Mouse (Mus musculus) mesoderm, embryonic 11.5 days (tissue): ENCODE measurements around the gene Sept9.

Experiments
- DNase-seq: peaks from one replicate; pipeline ENCODE4 v3.0.0-alpha.2; 2012; ENCODE audit warnings: low read depth, low spot score

Sept9 gene

DNA sequence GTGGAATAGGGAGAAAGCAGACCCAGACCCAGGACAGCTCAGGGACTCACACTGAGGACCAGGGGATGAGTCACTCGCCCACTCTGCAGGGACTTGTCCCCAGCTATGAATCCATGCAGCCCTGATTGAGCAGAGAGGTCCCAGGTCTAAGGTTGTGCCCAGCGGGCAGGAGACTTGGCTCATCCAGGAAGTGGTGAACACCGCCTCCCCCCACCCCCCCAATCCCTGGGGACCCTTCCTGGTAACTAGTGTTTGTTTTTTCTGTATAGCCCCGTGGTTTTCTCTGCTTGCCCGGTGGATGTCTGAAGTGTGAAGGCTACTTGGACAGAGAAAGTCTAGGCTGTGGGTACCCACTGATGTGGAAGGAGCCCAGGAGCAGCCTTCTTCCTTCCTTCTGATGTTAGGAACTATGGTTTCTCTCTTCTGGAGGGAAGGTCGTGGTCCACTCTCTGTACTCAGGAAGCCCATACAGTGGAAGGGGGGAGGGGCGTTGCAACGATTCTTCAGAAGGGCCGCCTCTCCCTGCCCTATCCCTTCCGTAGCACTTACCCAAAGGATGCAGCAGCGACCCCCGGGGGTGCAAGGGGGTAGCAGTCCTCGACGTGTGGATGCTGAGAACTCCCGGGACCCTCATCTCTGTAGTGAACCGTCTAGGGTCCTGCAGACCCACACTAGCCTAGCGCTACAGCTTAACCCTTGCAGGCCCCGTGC is 66.0 kb downstream of the Sept9 start:
- peak; percentile 83 for DNase-seq

DNA sequence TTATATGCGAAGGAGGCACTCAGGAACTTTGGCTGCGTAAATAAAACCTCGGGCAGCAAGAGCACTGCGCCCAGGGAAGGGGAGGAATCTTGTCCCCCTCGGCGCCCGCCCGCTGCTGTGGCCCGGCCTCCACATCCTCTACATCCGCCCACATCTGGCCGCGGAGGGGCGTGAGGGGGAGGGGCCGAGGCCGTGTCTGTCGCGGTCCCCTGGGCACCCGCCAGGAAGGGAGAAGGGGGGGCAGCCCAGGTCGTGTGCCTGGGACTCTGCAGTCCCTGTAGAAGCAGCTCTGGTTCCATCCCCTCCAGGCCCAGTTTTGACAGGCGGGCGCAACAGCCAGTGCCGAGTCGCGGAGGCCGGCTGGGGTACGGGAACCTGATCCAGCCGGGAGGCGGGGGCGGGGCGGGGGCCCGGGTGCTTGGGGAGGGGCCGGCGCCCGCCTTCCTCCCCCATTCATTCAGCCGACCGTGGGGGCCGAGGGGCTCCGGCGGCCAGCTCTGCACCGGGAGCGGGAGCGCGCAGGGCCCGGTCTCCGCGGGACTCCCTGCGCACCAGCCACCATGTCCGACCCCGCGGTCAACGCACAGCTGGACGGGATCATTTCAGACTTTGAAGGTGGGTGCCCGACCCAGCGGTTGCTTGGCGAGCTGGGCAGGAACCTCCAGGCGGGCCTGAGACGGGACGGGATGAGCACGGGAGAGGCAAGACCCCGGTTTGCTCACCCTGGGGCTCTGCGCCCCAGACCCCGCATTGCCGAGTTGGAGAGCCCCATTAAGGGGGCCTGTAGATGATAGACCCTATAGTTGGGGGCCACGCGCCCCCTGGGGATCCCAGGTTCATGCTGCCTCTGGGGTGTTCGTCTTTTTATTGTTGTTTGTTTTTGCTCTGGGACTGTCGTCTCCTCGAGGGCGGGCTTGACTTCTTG is 66.8 kb downstream of the Sept9 start:
- peak; percentile 89 for DNase-seq

DNA sequence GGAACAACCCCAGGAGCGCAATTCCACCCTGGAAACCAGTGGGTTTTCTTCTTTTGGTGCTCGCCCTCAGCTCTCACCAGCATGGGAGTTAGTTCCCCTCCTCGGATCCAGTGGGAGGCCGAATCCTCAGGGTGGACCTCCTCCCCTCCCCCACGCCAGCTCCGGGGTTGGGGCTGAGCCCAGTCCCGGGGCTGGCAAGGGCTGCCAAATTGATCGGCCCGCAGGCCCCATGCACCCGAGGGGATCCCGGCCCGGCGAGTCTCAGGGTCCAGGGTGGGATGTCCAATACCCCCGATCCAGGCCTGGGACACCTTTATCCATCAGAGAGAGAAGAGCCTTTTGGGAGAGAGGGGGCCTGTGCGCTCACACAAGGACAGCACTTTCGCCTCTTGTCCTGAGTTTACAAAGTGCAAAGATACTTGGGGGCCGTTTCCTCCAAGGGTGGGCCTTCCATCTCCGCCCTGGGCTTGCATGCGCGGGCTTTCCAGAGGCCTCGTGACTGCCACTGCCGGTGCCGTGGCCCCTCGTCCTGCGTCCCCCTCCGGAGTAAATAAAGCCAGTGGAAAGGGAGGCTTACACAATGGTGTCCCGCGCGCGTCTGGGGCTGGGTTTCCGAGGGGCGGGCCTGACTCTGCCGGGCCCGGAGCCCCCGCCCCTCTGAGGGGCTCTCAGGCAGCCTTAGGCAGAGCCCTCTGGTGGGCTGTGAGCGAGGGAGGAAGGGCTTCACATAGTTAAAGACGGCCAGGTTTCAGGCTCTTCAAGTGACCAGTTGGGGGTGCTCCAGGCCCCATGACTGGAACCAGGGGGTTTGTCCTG is 67.7 kb downstream of the Sept9 start:
- DNase-seq = peak; percentile 88

DNA sequence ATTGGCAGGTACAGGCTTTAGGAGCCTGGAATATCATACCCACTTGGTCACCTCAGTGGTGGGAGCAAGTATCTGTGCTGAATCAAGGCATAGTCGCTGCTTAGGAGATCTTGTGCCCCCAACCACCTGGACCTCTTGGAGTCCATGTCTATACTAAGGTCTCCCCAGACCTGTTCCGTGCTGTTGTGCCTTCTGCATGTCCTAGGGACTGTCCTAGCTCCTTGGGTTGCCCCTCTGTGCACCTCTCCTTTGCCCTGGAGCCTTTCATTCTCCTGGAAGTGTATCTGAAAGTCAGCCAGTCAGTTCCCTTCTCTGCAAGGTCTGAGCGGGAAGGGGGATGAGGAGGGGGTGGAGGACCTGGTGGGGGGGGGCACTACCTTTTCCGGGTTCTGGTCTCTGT is 68.4 kb downstream of the Sept9 start:
- no peak for DNase-seq

DNA sequence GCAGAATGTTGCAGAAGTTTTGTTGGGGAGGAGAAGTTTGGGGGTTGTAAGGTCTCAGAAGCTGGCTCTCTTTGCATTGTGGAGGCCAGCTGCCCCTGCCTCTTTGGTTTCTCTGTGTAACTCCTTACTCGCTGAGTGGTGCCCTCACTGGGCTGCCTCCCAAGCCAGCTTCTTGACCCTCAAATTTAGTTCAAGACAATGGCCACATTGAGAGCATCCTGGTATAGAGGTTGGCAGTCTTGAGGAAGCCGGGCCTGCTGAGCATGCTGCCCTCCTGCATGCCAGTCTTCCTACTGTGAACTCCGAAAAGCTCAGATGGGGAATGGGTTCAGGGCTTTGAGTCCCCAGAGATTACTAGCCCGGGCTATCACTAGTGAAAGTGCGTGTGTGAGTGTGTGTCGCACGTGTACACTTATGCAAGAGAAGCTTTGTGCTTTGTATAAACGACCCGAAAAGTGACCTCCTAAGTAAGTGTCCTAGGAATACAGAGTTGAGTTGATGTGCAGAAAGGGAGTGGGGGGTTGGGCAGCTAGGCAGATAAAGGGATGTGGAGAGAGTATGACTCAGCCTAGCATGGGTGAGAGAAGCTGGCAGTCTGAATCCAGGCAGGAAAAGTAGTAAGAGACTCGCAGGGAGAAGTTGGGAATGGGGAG is 69.0 kb downstream of the Sept9 start:
- DNase-seq = no peak

DNA sequence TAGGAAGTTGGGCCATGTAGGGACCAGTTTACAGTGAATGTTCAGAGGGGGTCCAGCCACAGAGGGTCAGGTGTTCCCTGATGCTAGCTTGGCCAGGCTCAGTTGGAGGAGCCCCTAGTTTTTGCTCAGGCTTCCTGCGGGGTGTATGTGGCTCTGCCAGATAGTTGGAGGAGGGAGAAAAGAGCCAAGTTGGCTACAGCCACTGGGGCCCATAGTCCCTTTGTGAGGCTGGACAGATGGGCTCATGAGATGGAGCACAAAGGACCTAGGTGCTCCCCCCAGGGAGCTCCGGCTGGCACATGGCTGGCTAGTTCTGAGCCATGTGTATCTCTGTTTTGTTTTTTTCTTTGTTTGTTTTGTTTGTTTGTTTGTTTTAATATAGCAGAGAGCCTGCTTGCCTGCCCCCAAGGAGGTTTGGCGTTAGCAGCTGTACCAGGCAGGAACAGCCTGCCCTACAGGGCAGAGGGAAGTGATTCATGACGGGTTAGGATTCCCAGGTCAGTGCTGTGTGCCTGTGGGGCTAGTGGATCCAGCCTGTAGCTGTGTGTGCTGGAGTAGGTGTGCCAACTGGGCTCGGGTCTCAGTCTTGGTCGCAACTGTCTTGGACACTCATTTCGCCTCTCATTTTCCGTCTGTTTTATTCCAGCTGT is 69.7 kb downstream of the Sept9 start:
- DNase-seq = no peak

DNA sequence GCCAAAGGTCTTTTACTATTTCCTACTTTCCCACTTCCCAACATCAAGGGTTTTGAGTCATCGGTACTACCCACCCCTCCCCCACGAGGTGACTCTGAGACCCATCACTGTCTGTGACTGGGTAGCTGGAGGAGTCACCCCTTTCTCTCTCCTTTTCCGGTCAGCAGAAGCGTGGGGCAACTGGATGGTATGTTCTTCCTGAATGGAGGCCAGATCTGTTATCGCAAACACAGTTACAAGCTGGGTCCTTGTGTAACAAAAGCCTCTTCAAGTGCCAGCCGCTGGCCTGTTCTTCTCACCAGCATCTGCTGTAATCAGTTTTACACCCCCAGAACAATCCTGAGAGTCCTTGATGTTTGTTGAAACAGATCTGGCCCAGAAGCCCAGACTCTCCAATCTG is 70.5 kb downstream of the Sept9 start:
- no peak for DNase-seq

DNA sequence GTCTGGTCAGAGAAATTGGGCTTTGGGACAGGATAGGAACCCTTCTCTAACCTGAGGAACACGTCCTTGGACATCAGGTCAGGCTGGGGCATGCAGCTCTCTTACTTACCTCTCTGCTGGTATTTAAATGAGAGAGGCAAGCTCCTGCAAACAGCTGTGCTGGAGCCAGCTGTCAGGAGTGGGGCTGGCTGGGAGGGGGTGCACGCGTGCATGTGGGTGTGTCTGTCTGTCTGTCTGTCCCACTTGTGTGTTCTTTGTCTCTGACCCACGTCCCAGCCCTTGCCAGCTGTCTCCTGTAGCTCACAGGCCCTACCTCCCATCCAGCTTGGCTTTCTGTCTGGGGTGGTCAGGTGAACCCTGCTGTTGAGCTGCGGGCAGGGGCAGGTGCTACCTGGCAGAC is 75.5 kb downstream of the Sept9 start:
- no peak for DNase-seq

DNA sequence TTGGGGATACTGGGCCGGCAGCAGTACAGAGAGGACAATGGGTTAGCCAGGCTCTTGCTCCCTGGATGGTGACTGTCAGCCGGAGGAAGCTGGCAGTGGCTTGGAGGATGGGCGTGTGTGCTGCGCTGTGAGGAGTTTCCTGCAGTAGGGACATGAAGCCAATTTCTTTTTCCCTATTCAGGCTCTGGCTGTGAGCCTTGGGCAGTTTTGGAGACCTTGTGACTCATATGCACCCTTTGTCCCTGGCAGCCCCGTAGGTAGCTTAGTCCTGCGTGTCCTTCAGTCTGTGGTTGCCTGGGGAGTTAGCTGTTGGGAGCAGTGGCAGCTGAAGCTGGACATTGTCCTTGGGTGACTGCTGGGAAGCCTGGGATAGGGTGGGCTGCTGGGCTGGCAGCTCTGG is 76.5 kb downstream of the Sept9 start:
- DNase-seq = no peak

DNA sequence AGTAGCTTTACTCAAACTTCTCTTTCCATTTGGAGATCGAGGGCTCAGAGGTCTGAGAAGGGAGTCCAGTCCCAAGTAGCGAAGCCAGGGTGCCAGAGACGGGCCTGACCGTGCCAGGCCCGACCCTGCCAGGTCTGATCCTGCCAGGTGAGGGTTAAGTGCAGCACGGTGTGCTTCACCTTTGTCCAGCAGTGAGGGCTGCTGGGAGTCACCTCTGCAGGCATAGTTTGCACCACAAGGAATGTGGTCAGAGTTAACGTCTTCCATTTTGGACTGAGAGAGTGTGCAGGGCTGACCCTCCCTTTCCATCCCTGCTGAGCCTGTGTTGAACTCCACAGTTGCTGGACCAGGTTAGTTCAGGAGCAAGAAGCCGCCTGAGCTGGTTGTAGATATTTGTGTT is 77.5 kb downstream of the Sept9 start:
- DNase-seq = no peak

DNA sequence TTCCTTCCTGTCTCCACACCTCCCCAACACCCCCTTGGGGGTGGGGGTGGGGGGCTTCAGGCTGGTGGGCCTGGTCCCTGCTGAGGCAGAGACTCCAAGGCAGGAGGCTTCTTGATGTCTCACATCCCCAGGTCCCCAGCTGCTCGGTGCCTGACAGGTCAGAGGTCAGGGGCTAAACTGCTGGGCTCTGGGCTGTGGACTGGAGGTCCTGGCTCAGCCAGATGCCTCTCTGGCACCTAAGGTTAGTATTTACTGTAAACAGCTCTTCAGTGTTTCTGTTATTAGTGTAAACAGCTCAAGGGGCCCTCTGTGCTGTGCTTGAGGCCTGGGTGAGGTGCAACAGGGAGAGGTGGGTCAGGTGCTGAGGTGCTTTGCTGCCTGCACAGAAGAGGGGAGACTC is 78.7 kb downstream of the Sept9 start:
- no peak for DNase-seq

DNA sequence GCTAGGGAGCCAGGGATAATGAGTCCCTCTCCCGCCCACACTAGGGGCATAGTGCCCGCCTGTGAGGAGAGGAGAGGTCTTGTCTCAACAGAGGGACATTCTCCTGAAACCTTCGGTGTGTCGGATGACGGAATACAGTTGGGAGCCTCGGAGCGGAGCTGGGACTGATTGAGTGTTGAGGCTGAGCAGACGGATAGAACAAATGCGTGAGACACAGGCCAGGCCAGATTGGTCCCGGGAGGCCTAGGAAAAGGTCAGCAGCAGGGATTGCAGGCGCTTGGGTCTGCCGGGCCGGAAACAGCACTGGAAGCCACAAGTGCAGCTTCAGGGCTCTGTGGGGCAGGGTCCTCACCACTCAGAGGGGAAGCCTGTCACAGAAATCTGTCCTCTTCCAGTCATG is 79.1 kb downstream of the Sept9 start:
- DNase-seq = no peak

DNA sequence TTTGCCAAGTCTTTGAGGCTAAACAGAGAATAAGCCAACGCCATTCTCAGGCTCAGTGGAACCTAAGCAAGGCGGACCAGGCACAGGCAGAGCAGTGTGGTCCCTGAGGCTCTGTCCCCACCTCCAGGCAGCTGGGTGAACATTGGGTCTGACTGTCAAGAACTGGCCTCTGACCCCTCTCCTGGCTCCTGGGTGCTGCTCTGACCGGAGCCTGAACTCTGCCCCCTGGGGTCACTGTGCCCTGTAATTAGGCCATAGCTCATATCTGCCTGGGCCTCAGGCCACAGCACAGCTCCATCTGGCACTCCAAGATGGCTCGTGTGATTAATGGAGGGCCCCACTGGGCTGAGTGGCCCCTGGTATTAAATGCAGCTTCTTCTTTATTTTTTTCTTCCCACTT is 80.5 kb downstream of the Sept9 start:
- DNase-seq = peak; percentile 74

DNA sequence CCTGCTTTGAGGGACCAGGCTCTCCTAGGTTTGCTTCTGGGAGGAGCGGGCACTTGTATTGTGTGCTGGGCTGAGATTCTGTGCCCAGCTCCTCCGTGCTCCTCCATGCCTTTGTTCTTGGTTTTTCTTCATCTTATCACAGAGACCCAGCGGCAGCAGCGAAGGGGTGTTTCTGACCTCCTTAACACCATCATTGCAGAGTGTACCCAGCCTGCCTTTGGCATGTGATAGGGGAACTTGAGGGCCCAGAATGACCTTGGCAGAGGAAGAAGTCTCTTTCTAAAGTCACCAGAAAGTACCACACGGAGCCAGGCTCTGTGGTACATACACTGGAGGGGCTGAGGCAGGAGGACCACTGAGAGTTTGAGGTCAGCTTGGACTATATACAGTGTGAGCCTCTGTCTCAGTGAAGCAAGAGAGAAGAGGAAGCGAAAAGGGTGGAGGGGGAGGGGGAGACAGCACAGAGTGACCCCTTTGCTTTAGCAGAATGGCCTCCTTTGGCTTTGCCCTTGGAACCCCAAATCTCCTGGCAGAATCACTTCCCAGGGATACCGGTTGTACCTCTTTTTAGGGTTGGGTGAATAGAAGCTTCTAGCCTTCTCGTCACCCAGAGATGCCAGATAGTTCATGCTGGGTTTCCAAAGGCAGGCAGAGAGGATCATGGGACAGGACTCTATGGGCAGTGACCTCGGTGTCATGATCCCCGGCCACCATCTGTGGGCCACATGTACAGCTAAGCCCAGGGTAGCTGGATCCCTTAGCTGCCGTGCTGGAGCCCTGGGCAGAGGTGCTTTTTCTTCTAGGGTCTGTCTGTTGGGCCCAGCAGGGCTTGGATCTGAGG is 83.8 kb downstream of the Sept9 start:
- no peak for DNase-seq

DNA sequence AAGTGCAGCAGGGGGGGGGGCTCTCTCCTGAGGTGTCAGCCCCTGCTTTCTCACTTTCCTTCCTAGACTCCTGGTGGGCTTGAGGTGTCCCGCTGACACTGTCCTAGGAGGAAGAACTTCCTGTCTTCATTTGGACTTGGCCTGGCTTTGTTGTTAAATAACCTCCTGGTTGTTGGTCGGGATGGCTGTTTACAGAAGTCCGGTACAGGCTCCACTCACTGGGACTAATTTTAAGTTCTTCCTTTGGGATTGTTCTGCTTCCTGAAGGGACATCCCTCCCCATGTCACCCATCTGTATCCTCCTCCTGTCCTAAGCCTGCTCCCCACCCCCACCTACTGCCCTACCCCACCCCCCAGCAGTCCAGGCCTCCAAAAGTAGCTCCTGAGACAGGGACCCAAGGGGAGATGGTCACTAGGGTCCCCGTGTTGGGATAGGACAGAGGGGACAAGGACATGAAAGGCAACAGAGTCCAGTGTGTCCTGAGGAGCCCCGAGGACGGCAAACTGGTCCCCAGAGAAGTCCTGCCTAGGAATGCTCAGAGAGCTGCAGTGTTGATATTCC is 84.5 kb downstream of the Sept9 start:
- DNase-seq = no peak

DNA sequence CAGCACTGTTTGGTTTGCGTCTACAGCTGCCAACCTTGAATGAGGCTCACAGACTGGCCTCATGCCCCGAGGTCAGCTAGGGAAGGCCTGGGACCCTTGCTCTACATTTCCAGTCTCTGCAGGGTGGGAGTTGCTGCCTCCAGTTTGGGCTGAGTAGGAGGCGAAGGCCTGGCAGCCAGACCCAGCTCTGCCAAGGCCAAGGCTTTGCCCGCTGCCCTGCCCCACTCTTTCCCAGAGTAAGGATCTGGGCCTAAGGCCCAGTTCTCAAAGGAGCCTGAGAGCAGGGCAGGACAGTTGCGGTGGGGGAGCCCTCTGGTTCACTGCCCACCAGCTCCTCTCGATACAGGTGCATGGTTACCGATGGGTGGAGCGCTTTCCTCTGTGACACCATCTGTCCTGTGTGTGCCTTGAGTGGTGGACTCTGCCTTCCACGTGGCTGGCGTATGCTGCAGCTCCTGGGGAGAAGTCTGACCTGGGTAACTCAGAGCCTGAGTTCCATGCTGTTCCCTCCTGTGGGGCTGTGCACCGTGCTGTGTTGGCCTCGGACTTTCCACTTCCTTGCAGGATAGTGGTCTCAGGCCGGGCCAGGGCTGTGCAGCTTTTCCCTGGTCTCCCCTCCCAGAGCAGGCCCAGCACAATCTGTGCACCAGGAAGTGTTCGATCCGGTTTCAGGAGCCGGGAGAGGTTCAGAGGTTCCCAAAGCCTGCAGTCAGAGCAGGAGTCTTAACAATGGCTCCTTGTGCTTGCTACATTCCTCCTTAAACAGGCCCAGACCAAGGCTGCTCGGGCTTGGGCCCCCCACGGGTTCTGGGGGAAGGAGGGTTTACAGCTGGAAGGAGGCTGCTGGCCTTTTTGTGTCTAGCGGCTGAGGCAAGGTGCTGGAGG is 85.5 kb downstream of the Sept9 start:
- DNase-seq = peak; percentile 70

DNA sequence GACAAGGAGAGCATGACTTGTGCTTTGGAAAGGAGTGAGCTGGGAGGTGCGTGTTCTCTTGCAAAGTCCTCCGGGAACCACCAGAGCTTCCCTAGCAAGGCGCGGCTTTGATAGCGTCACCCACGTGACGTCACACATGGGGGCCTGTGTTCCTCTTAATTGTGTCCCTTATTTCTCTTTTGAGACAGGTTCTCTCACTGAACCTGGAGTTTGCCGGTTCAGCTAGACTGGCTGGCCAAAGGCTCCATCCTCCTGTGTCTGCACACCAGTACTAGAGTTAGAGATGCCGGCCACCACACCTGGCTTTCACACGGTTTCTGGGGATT is 86.1 kb downstream of the Sept9 start:
- no peak for DNase-seq

DNA sequence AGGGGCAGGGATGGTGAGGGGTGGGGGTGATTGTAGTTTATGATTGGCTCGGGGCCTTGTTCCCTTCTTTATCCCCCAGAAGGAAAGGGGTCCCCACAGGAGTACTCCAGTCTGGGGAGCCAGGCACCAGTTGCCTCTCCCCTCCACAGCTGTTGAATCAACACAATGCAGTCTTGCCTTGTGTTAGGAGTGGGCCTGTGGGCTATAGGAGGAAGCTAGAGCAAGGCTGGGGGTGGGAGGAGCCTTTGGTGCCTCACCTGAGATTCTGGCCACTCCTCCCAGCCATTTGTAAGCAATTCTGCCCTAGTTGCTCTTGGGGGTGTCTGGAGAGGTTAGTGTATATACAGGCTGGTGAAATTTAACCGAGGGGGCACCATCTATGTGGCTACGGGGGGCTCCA is 88.3 kb downstream of the Sept9 start:
- no peak for DNase-seq

DNA sequence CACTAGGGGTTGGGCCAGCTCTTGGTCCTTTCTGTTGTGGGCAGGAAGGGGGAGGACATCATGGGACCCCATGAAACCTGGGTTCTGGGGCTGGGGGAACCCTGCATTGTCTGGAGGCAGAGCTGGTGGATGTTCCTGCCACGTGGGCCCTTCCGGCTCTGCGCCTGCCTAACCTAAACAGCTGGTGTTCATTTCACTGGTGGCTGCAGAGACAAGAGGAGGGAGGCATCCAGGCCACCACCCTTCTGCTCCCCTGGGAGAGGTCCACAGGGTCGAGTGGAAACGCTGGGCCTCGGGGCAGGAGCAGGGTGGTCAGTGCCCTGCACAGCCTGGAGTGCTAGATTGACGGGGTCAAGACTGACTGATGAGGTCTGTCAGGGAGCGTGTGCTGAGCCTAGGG is 89.3 kb downstream of the Sept9 start:
- no peak for DNase-seq
